Mouse (Mus musculus) limb, embryonic 15.5 days (tissue): ENCODE measurements around the gene Bicc1. TPM values are rescaled to one million over a fixed set of nuclear protein-coding genes. Genes with fewer than 3 reads are reported as not detected.

ENCODE experiments used
- ATAC-seq: fragments of 200-750 bp; cut with Nextera tagmentation; 2 replicates; pipeline ENCODE4 v1.8.0; 2017; ENCODE audit warnings: low read depth, moderate TSS enrichment; ENCODE audit not compliant: insufficient number of reproducible peaks, low FRiP score, low TSS enrichment
- H3K27ac ChIP-seq: fragments of 300-500 bp; sonication (generic); 2 replicates; pipeline ENCODE4 v1.5.1; 2015; ENCODE audit warnings: moderate library complexity, mild to moderate bottlenecking, inconsistent platforms
- H3K27me3 ChIP-seq: fragments of 300-500 bp; sonication (generic); 2 replicates; pipeline ENCODE4 v1.6.1; 2015; ENCODE audit warnings: inconsistent platforms
- H3K36me3 ChIP-seq: fragments of 300-500 bp; sonication (generic); 2 replicates; pipeline ENCODE4 v1.6.1; 2015; ENCODE audit warnings: inconsistent platforms
- H3K4me1 ChIP-seq: fragments of 300-500 bp; sonication (generic); 2 replicates; pipeline ENCODE4 v1.6.1; 2015; ENCODE audit warnings: inconsistent platforms
- H3K4me2 ChIP-seq: fragments of 300-500 bp; sonication (generic); 2 replicates; pipeline ENCODE4 v1.6.1; 2015; ENCODE audit warnings: mild to moderate bottlenecking, inconsistent platforms
- H3K4me3 ChIP-seq: fragments of 300-500 bp; sonication (generic); 2 replicates; pipeline ENCODE4 v1.5.1; 2015; ENCODE audit warnings: mild to moderate bottlenecking, inconsistent platforms
- H3K9ac ChIP-seq: fragments of 300-500 bp; sonication (generic); 2 replicates; pipeline ENCODE4 v1.6.1; 2015; ENCODE audit warnings: inconsistent platforms
- H3K9me3 ChIP-seq: fragments of 300-500 bp; sonication (generic); 2 replicates; pipeline ENCODE4 v1.6.1; 2016; ENCODE audit warnings: inconsistent platforms
- WGBS: fragments of 180-500 bp; shearing (Covaris S2); methylation state at CpG from one replicate; pipeline ENCODE4 v1.1.7; 2015; 5-methylcytosine and 5-hydroxymethylcytosine counted together
- polyA plus RNA-seq: library from polyadenylated mRNA; unstranded; fragments of >200 nt; fragmentation: Nextera tagmentation; extraction: Ambion mirVana; gene quantifications from 2 replicates; pipeline ENCODE4 v1.2.1, GENCODE M21; 2015

Bicc1 gene
- polyA plus RNA-seq, 1 experiment from 2014 or later: 42.5 TPM

- ATAC-seq: no peak
- Histone ChIP-seq H3K9ac (no peak overlapping the region), H3K4me3 (no peak overlapping the region), H3K9me3 (no peaks in the 10 kb centered on the region), H3K27ac (no peak overlapping the region), H3K27me3 (no peaks in the 10 kb centered on the region), H3K4me1 (peaks cover 5% of the 10 kb centered on the region; the same call in 1 of the 2 replicates), H3K36me3 (no peaks in the 10 kb centered on the region), H3K4me2 (no peak overlapping the region)
- 89% methylated on average over 5 of the region's 5 CpGs for WGBS
Measured at GRCm38 (mm10) chr10:71078856-71079255, 80.6 kb downstream of the Bicc1 start.

GRCm38 (mm10) chr10:71065009-71065408 lies 94.5 kb downstream of the Bicc1 start:
- Histone ChIP-seq H3K4me2 (no peak overlapping the region), H3K4me3 (no peak overlapping the region), H3K27ac (no peak overlapping the region), H3K36me3 (no peaks in the 10 kb centered on the region), H3K4me1 (peaks cover 21% of the 10 kb centered on the region; the same call in 1 of the 2 replicates), H3K9me3 (no peaks in the 10 kb centered on the region), H3K9ac (no peak overlapping the region), H3K27me3 (no peaks in the 10 kb centered on the region)
- WGBS: 73% methylated on average over 4 of the region's 4 CpGs
- ATAC-seq: no peak

- 92% methylated on average over 6 of the region's 6 CpGs for WGBS
Measured at GRCm38 (mm10) chr10:71064576-71064975, 94.9 kb downstream of the Bicc1 start.

GRCm38 (mm10) chr10:71062151-71062550 lies 97.3 kb downstream of the Bicc1 start:
- WGBS: 57% methylated on average over 6 of the region's 6 CpGs
- no peak overlapping the region for H3K4me2 ChIP-seq
- peak overlapping the region; percentile 47 for H3K27ac ChIP-seq
- no peak overlapping the region for H3K4me3 ChIP-seq
- no peaks in the 10 kb centered on the region for H3K36me3 ChIP-seq
- H3K27me3 ChIP-seq: no peaks in the 10 kb centered on the region
- H3K9ac ChIP-seq: no peak overlapping the region
- no peaks in the 10 kb centered on the region for H3K9me3 ChIP-seq
- no peak for ATAC-seq
- H3K4me1 ChIP-seq: peaks cover 37% of the 10 kb centered on the region

More at GRCm38 (mm10) chr10:71064576-71064975, 94.9 kb downstream of the Bicc1 start:
- Histone ChIP-seq H3K9ac (no peak overlapping the region), H3K4me2 (no peak overlapping the region), H3K36me3 (no peaks in the 10 kb centered on the region), H3K4me3 (no peak overlapping the region), H3K27me3 (no peaks in the 10 kb centered on the region), H3K27ac (no peak overlapping the region), H3K4me1 (peaks cover 21% of the 10 kb centered on the region; the same call in 1 of the 2 replicates), H3K9me3 (no peaks in the 10 kb centered on the region)
- ATAC-seq: no peak

GRCm38 (mm10) chr10:71060269-71060668 lies 99.2 kb downstream of the Bicc1 start:
- H3K9ac ChIP-seq: no peak overlapping the region
- H3K27me3 ChIP-seq: no peaks in the 10 kb centered on the region
- H3K4me3 ChIP-seq: no peak overlapping the region
- no peaks in the 10 kb centered on the region for H3K9me3 ChIP-seq
- no peaks in the 10 kb centered on the region for H3K36me3 ChIP-seq
- 39% methylated on average over 2 of the region's 2 CpGs for WGBS
- no peak overlapping the region for H3K4me2 ChIP-seq
- no peak for ATAC-seq
- no peak overlapping the region for H3K27ac ChIP-seq
- peaks cover 42% of the 10 kb centered on the region for H3K4me1 ChIP-seq

- H3K9me3 ChIP-seq: no peaks in the 10 kb centered on the region
- no peak overlapping the region for H3K9ac ChIP-seq
- H3K27ac ChIP-seq: peak overlapping the region; percentile 51
- H3K4me2 ChIP-seq: peak overlapping the region; percentile 12; the same call in 1 of the 2 replicates
- peak; percentile 49; the same call in 1 of the 2 replicates for ATAC-seq
- H3K27me3 ChIP-seq: no peaks in the 10 kb centered on the region
- H3K36me3 ChIP-seq: no peaks in the 10 kb centered on the region
- H3K4me3 ChIP-seq: no peak overlapping the region
- H3K4me1 ChIP-seq: peaks cover 42% of the 10 kb centered on the region
- WGBS: 28% methylated on average over 14 of the region's 14 CpGs
Measured at GRCm38 (mm10) chr10:71058616-71059247, 100.8 kb downstream of the Bicc1 start.

GRCm38 (mm10) chr10:71058070-71058469 lies 101.4 kb downstream of the Bicc1 start:
- peaks cover 44% of the 10 kb centered on the region for H3K4me1 ChIP-seq
- 84% methylated on average over 5 of the region's 5 CpGs for WGBS
- H3K36me3 ChIP-seq: no peaks in the 10 kb centered on the region
- H3K4me3 ChIP-seq: no peak overlapping the region
- no peak for ATAC-seq
- H3K9ac ChIP-seq: no peak overlapping the region
- H3K27ac ChIP-seq: no peak overlapping the region
- H3K27me3 ChIP-seq: no peaks in the 10 kb centered on the region
- no peak overlapping the region for H3K4me2 ChIP-seq
- H3K9me3 ChIP-seq: no peaks in the 10 kb centered on the region

- WGBS: 85% methylated on average over 9 of the region's 9 CpGs
- H3K4me2 ChIP-seq: no peak overlapping the region
- no peaks in the 10 kb centered on the region for H3K27me3 ChIP-seq
- no peak overlapping the region for H3K4me3 ChIP-seq
- H3K9ac ChIP-seq: no peak overlapping the region
- no peaks in the 10 kb centered on the region for H3K9me3 ChIP-seq
- peaks cover 36% of the 10 kb centered on the region for H3K4me1 ChIP-seq
- H3K36me3 ChIP-seq: no peaks in the 10 kb centered on the region; the same call in 1 of the 2 replicates
- ATAC-seq: no peak
- H3K27ac ChIP-seq: peak overlapping the region; percentile 59; the same call in 1 of the 2 replicates
Measured at GRCm38 (mm10) chr10:71052748-71053147, 106.8 kb downstream of the Bicc1 start.

GRCm38 (mm10) chr10:71052208-71052607 lies 107.3 kb downstream of the Bicc1 start:
- Histone ChIP-seq H3K4me1 (peaks cover 31% of the 10 kb centered on the region), H3K9ac (no peak overlapping the region), H3K27me3 (no peaks in the 10 kb centered on the region), H3K27ac (peak overlapping the region; percentile 59; the same call in 1 of the 2 replicates), H3K9me3 (no peaks in the 10 kb centered on the region), H3K4me2 (no peak overlapping the region), H3K36me3 (no peaks in the 10 kb centered on the region; the same call in 1 of the 2 replicates), H3K4me3 (no peak overlapping the region)
- WGBS: 58% methylated on average over 7 of the region's 7 CpGs
- no peak; the same call in 1 of the 2 replicates for ATAC-seq

GRCm38 (mm10) chr10:71050722-71051333 lies 108.7 kb downstream of the Bicc1 start:
- ATAC-seq: no peak
- Histone ChIP-seq H3K4me1 (peaks cover 27% of the 10 kb centered on the region), H3K9me3 (no peaks in the 10 kb centered on the region), H3K4me3 (no peak overlapping the region), H3K9ac (no peak overlapping the region), H3K4me2 (no peak overlapping the region), H3K36me3 (no peaks in the 10 kb centered on the region; the same call in 1 of the 2 replicates), H3K27ac (no peak overlapping the region), H3K27me3 (no peaks in the 10 kb centered on the region)
- 64% methylated on average over 10 of the region's 10 CpGs for WGBS

GRCm38 (mm10) chr10:71049294-71049693 lies 110.2 kb downstream of the Bicc1 start:
- no peaks in the 10 kb centered on the region for H3K27me3 ChIP-seq
- H3K36me3 ChIP-seq: no peaks in the 10 kb centered on the region; the same call in 1 of the 2 replicates
- no peak overlapping the region for H3K9ac ChIP-seq
- no peak for ATAC-seq
- H3K4me1 ChIP-seq: peaks cover 26% of the 10 kb centered on the region
- H3K27ac ChIP-seq: no peak overlapping the region
- H3K9me3 ChIP-seq: no peaks in the 10 kb centered on the region
- H3K4me3 ChIP-seq: no peak overlapping the region
- H3K4me2 ChIP-seq: no peak overlapping the region
- WGBS: 77% methylated on average over 17 of the region's 17 CpGs

- Histone ChIP-seq H3K9ac (no peak overlapping the region), H3K4me1 (no peaks in the 10 kb centered on the region; the same call in 1 of the 2 replicates)
- WGBS: 78% methylated on average over 1 of the region's 1 CpGs
Measured at GRCm38 (mm10) chr10:71044410-71044809, 115.1 kb downstream of the Bicc1 start.

More at GRCm38 (mm10) chr10:71044410-71044809, 115.1 kb downstream of the Bicc1 start:
- Histone ChIP-seq H3K36me3 (no peaks in the 10 kb centered on the region; the same call in 1 of the 2 replicates), H3K9me3 (no peaks in the 10 kb centered on the region), H3K27me3 (no peaks in the 10 kb centered on the region), H3K4me2 (no peak overlapping the region), H3K4me3 (no peak overlapping the region), H3K27ac (no peak overlapping the region)
- ATAC-seq: no peak
